Mouse (Mus musculus) forebrain, embryonic 12.5 days (tissue): ENCODE measurements at regions not wholly inside any gene's neighbourhood (a gene's known extent, or its start where the extent isn't known, plus 50 kb on each side); places are given as distances from the start of the nearest gene placed in this dataset.
"Not testable (repeated sequence)": the region's sequence is repeated elsewhere in the genome, so short reads cannot be mapped to it uniquely, and the experiment has no call there.

ENCODE experiments used
- ATAC-seq: fragments of 200-750 bp; cut with Nextera tagmentation; 2 replicates; pipeline ENCODE4 v1.8.0; 2017; ENCODE audit warnings: moderate TSS enrichment; ENCODE audit not compliant: low FRiP score
- H3K27ac ChIP-seq: fragments of 300-500 bp; sonication (generic); 2 replicates; pipeline ENCODE4 v1.5.1; 2016; ENCODE audit warnings: mild to moderate bottlenecking
- H3K27me3 ChIP-seq: fragments of 300-500 bp; sonication (generic); 2 replicates; pipeline ENCODE4 v1.6.1; 2016; ENCODE audit warnings: mild to moderate bottlenecking
- H3K36me3 ChIP-seq: fragments of 300-500 bp; sonication (generic); replicated peaks from 2 replicates; pipeline ENCODE4 v1.6.1; 2016; ENCODE audit warnings: mild to moderate bottlenecking
- H3K4me1 ChIP-seq: fragments of 300-500 bp; sonication (generic); 2 replicates; pipeline ENCODE4 v1.6.1; 2016
- H3K4me2 ChIP-seq: fragments of 300-500 bp; sonication (generic); 2 replicates; pipeline ENCODE4 v1.6.1; 2016; ENCODE audit warnings: mild to moderate bottlenecking, moderate library complexity
- H3K4me3 ChIP-seq: fragments of 300-500 bp; sonication (generic); replicated peaks from 2 replicates; pipeline ENCODE4 v1.5.1; 2016; ENCODE audit warnings: mild to moderate bottlenecking
- H3K9ac ChIP-seq: fragments of 300-500 bp; sonication (generic); 2 replicates; pipeline ENCODE4 v1.6.1; 2016; ENCODE audit warnings: mild to moderate bottlenecking
- H3K9me3 ChIP-seq: fragments of 300-500 bp; sonication (generic); 2 replicates; pipeline ENCODE4 v1.6.1; 2016
- WGBS: fragments of 180-500 bp; shearing (Covaris S2); methylation state at CpG from one replicate; pipeline ENCODE4 v1.1.7; 2016; 5-methylcytosine and 5-hydroxymethylcytosine counted together

DNA sequence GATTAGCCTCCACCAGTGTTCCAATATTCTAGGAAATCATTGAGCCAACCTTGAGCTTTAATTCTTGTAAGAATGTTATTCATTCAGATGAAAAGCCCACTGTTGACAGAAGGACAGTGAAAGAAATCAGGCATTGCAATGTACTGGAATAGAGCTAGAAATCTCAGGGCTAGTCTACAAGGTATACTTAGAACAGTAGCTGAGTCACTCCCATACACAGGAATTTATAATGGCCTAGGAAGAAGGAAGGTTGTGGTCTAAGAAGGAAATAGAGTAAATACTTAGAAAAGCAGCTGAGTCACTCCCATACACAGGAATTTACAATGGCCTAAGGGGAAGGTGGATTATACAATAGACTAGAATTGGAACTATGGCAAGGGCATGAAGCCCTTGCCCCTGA is 174.6 kb downstream of the Fam181b start:
- H3K27me3 ChIP-seq, H3K4me3 ChIP-seq, H3K36me3 ChIP-seq, H3K27ac ChIP-seq, H3K4me1 ChIP-seq, ATAC-seq, H3K9me3 ChIP-seq, H3K4me2 ChIP-seq, H3K9ac ChIP-seq: not testable (repeated sequence)

- no peak overlapping the region for H3K4me3 ChIP-seq
- no peaks in the 10 kb centered on the region for H3K27me3 ChIP-seq
- no peaks in the 10 kb centered on the region for H3K36me3 ChIP-seq
- ATAC-seq, result peak; percentile 17; the same call in 1 of the 2 replicates
- H3K9me3 ChIP-seq, result no peaks in the 10 kb centered on the region
- no peaks in the 10 kb centered on the region for H3K4me1 ChIP-seq
- whole genome bisulfite sequencing, result 75% methylated on average over 3 of the region's 3 CpGs
- H3K4me2 ChIP-seq, result no peak overlapping the region
- H3K9ac ChIP-seq, result no peak overlapping the region
- no peak overlapping the region for H3K27ac ChIP-seq
Observed at GRCm38 (mm10) chr7:93285748-93286147, 206.1 kb downstream of the Fam181b start.

DNA sequence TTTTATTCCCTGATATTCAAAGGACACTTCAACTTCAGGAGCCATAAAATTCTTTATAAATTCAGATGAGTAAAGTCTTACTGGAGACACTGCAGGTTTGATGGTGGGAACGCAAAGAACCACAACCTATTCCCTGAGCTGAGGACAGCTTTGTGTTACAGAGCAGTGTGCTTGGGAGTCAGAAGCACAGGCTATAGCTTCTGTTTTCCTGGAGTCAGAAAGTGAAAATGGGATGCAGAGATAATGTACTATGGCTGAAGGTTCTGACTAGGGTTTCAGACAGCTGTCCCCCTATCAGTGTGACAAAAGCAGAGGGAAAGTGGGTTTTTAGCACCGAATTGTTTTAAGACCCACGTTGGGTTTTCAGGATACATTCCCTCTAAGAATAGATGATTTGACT is 211.8 kb downstream of the Fam181b start:
- no peaks in the 10 kb centered on the region for H3K27me3 ChIP-seq
- no peak for ATAC-seq
- no peaks in the 10 kb centered on the region for H3K36me3 ChIP-seq
- 61% methylated on average over 3 of the region's 3 CpGs for WGBS
- H3K9me3 ChIP-seq, result no peaks in the 10 kb centered on the region
- H3K4me2 ChIP-seq, result no peak overlapping the region
- no peaks in the 10 kb centered on the region for H3K4me1 ChIP-seq
- H3K4me3 ChIP-seq, result no peak overlapping the region
- no peak overlapping the region for H3K9ac ChIP-seq
- no peak overlapping the region for H3K27ac ChIP-seq

- no peaks in the 10 kb centered on the region for H3K9me3 ChIP-seq
- WGBS, result 63% methylated on average over 3 of the region's 3 CpGs
- no peak for ATAC-seq
- H3K36me3 ChIP-seq, result no peaks in the 10 kb centered on the region
- H3K9ac ChIP-seq, result no peak overlapping the region
- no peaks in the 10 kb centered on the region for H3K27me3 ChIP-seq
- no peaks in the 10 kb centered on the region for H3K4me1 ChIP-seq
- H3K27ac ChIP-seq, result no peak overlapping the region
- no peak overlapping the region for H3K4me3 ChIP-seq
- H3K4me2 ChIP-seq, result no peak overlapping the region
Observed at GRCm38 (mm10) chr7:93291945-93292696, 212.5 kb downstream of the Fam181b start.

GRCm38 (mm10) chr7:93312731-93313130 is 233.1 kb downstream of the Fam181b start:
- Histone ChIP-seq H3K9me3 (no peaks in the 10 kb centered on the region), H3K27ac (no peak overlapping the region), H3K36me3 (no peaks in the 10 kb centered on the region), H3K9ac (no peak overlapping the region), H3K27me3 (no peaks in the 10 kb centered on the region), H3K4me3 (no peak overlapping the region), H3K4me1 (no peaks in the 10 kb centered on the region), H3K4me2 (no peak overlapping the region)
- 52% methylated on average over 1 of the region's 1 CpGs for WGBS
- ATAC-seq, result no peak

- Histone ChIP-seq H3K4me1 (no peaks in the 10 kb centered on the region), H3K36me3 (no peaks in the 10 kb centered on the region), H3K27ac (no peak overlapping the region), H3K27me3 (no peaks in the 10 kb centered on the region), H3K9ac (no peak overlapping the region), H3K9me3 (no peaks in the 10 kb centered on the region), H3K4me2 (no peak overlapping the region), H3K4me3 (no peak overlapping the region)
- 94% methylated on average over 1 of the region's 1 CpGs for WGBS
- no peak for ATAC-seq
Observed at GRCm38 (mm10) chr7:93331351-93331750, 251.7 kb downstream of the Fam181b start.

DNA sequence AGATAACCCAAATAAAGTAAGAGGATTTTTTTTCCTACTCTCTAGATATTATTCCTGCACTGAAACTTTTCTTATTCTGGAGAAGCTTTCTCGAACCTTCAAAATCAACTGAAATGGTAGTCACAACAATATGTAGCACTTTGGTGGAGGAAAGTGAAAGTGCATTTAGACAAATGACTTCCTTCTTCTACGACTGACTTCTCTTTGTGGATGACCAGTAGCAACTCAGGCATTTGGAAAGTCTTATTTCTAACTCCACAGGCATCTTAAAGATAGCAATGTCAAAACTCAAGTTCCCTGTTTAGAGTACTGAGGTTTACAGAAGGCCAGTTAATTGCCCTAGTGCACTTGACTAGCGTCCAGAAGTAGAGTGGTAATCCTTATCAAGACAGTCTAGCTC is 252.5 kb downstream of the Fam181b start:
- H3K9me3 ChIP-seq, result no peaks in the 10 kb centered on the region
- WGBS, result 80% methylated on average over 3 of the region's 3 CpGs
- H3K4me3 ChIP-seq, result no peak overlapping the region
- H3K27ac ChIP-seq, result no peak overlapping the region
- no peaks in the 10 kb centered on the region for H3K27me3 ChIP-seq
- H3K4me2 ChIP-seq, result no peak overlapping the region
- no peaks in the 10 kb centered on the region for H3K36me3 ChIP-seq
- no peak overlapping the region for H3K9ac ChIP-seq
- no peak for ATAC-seq
- H3K4me1 ChIP-seq, result no peaks in the 10 kb centered on the region

DNA sequence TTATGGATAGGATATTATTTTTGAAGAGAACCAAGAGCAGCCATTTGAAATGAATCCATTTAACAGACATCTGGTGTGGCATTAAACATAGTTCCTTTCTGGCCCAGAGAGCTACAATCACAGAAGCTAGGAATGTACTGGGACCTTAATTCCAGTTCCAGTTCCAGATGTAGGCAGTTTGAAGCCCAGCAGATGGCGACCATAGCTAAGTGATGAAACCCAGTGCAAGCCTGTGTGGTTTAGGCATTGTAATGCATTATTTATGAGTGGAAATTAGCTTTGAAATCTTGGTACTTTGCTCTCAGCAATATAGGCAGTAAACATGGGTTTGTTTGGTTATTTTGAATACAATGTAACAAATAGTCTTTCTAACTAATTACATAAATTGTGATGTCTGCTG is 256.8 kb downstream of the Fam181b start:
- Histone ChIP-seq H3K4me1 (no peaks in the 10 kb centered on the region), H3K36me3 (no peaks in the 10 kb centered on the region), H3K4me2 (no peak overlapping the region), H3K4me3 (no peak overlapping the region), H3K27me3 (no peaks in the 10 kb centered on the region), H3K9me3 (no peaks in the 10 kb centered on the region), H3K9ac (no peak overlapping the region), H3K27ac (no peak overlapping the region)
- ATAC-seq, result peak; percentile 71; the same call in 1 of the 2 replicates
- 38% methylated on average over 1 of the region's 1 CpGs for WGBS
